Mouse (Mus musculus) layer of hippocampus, adult 18-20 months (tissue): Measurements from ENCODE around the gene Agmat. TPM values are rescaled to one million over a fixed set of nuclear protein-coding genes. Genes with fewer than 3 reads are reported as not detected.

Source experiments
- DNase-seq, 2 experiments: peaks; one replicate each; pipeline ENCODE4 v3.0.0; 2022; ENCODE audit warnings: low spot score in 2 of 2
- long read RNA-seq: library from polyadenylated mRNA; stranded (forward); transcript quantifications from one replicate; pipeline ENCODE4 v2.0.0, GENCODE M21; 2021
- total RNA-seq, 2 experiments: library from RNA; stranded (reverse); gene quantifications; 2 replicates each; pipeline ENCODE4 v1.2.3; 2021

Agmat gene
- under 1 TPM in 1 of 2 experiments, not detected in 1; 0.22 TPM for total RNA-seq
- long read RNA-seq, result 0 reads

- no peak for DNase-seq
Measured at GRCm38 (mm10) chr4:141746578-141747346, at the start of gene Agmat. Gene Agmat, plus strand, starts transcription at chr4:141746672.

GRCm38 (mm10) chr4:141704625-141705024 lies 41.8 kb upstream of the Agmat start:
- DNase-seq, result no peak

GRCm38 (mm10) chr4:141705331-141705730 lies 41.1 kb upstream of the Agmat start:
- DNase-seq, result peak; percentile 83 to 93

- no peak for DNase-seq
Measured at GRCm38 (mm10) chr4:141708005-141708404, 38.5 kb upstream of the Agmat start.

GRCm38 (mm10) chr4:141708971-141709370 lies 37.5 kb upstream of the Agmat start:
- no peak for DNase-seq

GRCm38 (mm10) chr4:141711250-141711649 lies 35.2 kb upstream of the Agmat start:
- DNase-seq, result no peak

- DNase-seq, result no peak
Measured at GRCm38 (mm10) chr4:141713598-141714142, 32.8 kb upstream of the Agmat start.

GRCm38 (mm10) chr4:141715027-141715426 lies 31.4 kb upstream of the Agmat start:
- DNase-seq, result no peak

GRCm38 (mm10) chr4:141717633-141718032 lies 28.8 kb upstream of the Agmat start:
- no peak for DNase-seq

GRCm38 (mm10) chr4:141719304-141719703 lies 27.2 kb upstream of the Agmat start:
- DNase-seq, result no peak

- no peak for DNase-seq
Measured at GRCm38 (mm10) chr4:141720761-141721523, 25.5 kb upstream of the Agmat start.

GRCm38 (mm10) chr4:141721961-141722360 lies 24.5 kb upstream of the Agmat start:
- DNase-seq, result no peak

- peak; percentile 92 to 94 for DNase-seq
Measured at GRCm38 (mm10) chr4:141722731-141723672, 23.5 kb upstream of the Agmat start, which contains the start of gene Ddi2. Gene Ddi2, minus strand, starts transcription at chr4:141723419.

- DNase-seq, result no peak
Measured at GRCm38 (mm10) chr4:141723673-141724068, 22.8 kb upstream of the Agmat start.

- no peak for DNase-seq
Measured at GRCm38 (mm10) chr4:141724594-141724993, 21.9 kb upstream of the Agmat start.

- no peak for DNase-seq
Measured at GRCm38 (mm10) chr4:141725277-141725676, 21.2 kb upstream of the Agmat start.

GRCm38 (mm10) chr4:141725738-141726137 lies 20.7 kb upstream of the Agmat start:
- DNase-seq, result no peak

GRCm38 (mm10) chr4:141729266-141729665 lies 17.2 kb upstream of the Agmat start:
- DNase-seq, result no peak

- no peak for DNase-seq
Measured at GRCm38 (mm10) chr4:141730401-141730800, 16.1 kb upstream of the Agmat start.

- DNase-seq, result no peak
Measured at GRCm38 (mm10) chr4:141731766-141732165, 14.7 kb upstream of the Agmat start.
